Mouse (Mus musculus): ENCODE results near the gene Gimap1.

Gimap1 gene

DNA sequence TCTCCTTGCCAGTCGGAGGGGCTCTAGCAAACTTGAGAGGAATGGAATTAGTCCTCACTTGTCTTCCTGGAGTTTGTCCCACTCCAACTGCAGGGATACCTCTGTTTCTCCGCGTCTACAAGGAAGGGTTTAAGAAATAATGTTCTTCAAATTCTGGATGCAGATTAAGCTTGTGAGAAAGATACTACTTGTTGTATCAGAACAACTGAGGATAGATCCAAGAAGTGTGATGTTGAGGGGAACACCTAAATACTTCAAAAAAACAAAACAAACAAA is 864 bp downstream of the Gimap1 start:
- DNase-seq (ENCODE audit: low read depth, low spot score) = no peak

DNA sequence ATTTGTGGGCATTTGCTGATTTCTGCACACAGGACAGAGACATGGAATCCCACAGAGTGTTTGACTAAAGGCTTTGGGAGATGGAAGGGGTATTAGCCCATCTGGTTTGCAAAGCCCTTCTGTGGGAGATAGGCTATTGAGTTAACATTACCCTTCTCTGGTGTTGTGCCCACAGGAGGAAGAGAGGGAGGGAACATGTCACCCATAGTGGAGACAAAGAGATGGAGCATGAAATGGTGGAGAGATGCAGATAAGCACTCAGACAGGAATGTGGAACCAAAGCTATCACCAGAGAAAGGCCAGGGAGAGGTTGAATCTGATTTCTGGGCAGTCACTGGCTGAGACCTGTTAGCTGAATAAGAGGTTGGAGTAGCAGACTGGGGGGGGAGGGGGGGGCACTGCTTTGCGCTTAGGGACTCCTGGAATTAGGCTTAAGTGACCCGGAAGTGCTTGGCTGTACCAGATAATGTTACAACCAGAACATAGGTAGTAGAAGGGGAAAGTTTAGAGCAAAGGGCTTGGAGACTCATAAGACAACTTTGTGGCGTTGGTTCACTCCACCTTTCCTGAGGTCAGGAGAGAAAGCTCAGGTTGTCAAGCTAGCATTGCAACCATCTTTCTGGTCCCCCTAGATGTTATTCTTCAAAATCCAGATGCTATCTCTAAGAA is 1.8 kb downstream of the Gimap1 start:
- no peak for DNase-seq (ENCODE audit: low read depth, low spot score)

DNA sequence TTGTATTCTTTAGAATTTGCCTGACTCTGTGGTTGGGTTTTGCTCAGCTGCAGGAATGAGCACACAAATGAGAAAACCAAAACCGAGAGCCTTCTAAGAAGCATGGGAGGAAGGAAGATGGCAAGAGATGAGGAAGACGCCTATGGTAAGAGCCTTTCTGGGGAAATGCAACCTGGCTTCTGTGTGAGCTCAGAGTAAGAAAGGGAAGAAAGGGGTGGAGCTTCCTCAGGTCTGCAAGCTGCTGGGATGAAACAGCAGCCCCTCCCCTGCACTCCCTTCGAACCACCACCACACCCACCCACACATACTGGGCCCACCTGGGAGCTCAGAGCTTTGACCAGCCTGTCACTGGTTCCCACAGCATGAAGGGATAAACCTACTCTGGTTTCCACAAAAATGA is 2.4 kb downstream of the Gimap1 start:
- DNase-seq (ENCODE audit: low read depth, low spot score) = peak; percentile 53

DNA sequence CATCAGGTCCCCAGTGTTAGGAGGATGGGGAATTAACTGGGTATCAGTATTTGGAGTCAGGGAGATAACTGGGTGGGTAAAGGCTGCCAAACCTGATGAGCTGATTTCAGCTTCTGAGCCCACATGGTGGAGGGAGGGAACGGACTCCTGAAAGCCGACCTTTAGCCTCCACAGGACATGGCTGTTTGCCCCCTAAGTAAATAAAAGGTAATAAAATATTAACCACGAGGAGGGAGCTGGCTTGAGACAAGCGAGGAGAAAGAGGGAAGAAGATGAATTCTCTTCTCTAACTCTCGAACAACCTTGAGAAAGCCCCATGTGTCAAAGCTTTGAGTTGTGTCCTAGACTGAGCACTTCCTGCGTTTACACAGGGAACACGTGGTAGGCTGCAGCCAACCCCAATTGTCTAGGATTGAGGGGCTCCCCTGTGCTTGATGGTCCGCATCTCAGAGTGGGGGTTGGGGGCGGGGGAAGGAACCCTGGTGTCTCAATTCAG is 2.9 kb downstream of the Gimap1 start:
- DNase-seq (ENCODE audit: low read depth, low spot score) = no peak

DNA sequence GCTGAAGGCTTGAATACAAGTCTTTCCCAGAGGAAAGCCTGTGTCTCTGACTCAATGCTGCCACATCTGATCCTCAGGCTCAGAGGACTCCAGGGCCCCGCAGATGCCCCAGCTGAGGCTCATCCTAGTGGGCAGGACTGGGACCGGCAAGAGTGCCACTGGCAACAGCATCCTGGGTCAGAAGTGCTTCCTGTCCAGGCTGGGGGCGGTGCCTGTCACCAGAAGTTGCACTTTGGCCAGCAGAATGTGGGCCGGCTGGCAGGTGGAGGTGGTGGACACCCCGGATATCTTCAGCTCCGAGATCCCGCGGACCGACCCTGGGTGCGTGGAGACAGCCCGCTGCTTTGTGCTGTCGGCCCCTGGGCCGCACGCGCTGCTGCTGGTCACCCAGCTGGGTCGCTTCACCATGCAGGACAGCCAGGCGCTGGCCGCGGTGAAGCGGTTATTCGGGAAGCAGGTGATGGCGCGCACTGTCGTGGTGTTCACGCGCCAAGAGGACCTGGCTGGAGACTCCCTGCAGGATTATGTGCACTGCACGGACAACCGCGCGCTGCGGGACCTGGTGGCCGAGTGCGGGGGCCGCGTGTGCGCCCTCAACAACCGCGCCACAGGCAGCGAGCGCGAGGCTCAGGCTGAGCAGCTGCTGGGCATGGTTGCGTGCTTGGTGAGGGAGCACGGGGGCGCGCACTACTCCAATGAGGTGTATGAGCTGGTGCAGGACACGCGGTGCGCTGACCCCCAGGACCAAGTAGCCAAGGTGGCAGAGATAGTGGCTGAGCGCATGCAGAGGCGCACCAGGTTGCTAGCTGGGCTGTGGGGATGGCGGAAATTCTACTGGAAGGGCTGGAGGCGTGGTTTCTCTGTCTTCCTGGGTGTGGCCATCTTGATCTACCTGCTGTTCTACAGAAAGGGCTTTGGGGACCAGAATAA is 3.8 kb downstream of the Gimap1 start:
- peak; percentile 79 for DNase-seq (ENCODE audit: low read depth, low spot score)

DNA sequence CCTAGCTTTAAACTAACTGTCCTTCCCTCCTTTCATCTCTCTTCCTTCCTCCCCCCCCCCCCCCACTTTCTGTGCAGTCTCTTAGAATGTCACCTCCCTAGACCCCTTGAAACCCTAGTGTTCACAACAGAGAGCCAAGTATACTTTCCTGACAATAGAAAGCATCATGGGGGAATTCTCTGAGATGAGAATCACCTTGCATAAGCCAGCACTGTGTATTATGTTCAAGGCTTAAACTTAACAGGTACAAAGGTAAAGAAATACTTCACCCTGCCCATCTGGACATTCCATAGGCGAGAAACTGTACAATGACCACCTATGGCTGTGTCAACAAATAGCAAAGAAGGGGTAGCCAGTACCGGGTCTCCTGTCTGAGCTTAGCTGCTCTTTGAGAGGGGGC is 6.6 kb downstream of the Gimap1 start:
- DNase-seq (ENCODE audit: low read depth, low spot score) = no peak

DNA sequence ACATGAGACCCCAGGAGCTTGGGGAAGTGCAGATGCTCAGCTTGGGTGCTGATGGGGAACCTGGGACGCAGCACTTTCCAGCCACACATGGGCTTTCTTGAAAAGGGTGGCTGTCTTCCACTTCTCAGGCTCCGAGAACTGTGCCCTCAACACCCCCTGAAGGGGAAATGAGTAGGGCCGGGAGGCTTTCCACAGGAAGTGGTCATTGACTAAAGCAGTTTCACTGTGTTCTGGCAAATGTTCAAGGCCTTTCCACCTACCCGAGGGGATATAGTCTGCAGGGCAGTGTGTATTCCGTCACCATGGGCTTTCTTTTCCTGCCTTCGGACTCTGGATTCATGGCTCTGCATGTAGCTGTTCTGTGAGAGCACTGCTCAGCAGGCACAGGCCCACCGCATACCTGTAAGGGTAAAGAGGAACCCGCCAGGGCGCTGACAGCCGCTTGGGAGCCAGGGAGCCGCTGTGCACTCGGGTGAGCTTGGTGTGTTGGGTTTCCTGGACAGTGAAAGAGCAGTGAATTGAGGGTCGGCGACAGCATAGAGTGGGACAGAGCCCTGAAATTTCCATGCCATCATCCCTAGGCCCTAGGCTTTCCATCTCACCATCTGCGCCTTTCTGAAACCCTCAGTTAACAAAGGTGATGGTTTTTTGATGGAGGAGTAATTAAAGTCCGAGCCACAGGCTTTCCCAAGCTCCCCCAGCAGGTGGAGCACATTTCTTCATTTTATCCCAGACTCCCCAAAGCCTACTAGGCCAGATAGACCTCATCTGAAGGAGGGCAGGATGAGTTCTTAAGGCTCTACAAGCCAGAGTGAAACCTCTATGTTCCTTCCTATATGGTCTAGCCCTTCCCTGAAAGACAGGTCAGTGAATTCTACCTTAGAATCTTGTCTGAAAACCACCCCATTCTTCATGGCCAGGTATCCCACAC is 7.4 kb downstream of the Gimap1 start, which contains the start of gene Gimap5:
Gene Gimap5, plus strand, starts transcription at position 239 of the 931 bp plus-strand sequence.
- peak; percentile 64 for DNase-seq (ENCODE audit: low read depth, low spot score)

DNA sequence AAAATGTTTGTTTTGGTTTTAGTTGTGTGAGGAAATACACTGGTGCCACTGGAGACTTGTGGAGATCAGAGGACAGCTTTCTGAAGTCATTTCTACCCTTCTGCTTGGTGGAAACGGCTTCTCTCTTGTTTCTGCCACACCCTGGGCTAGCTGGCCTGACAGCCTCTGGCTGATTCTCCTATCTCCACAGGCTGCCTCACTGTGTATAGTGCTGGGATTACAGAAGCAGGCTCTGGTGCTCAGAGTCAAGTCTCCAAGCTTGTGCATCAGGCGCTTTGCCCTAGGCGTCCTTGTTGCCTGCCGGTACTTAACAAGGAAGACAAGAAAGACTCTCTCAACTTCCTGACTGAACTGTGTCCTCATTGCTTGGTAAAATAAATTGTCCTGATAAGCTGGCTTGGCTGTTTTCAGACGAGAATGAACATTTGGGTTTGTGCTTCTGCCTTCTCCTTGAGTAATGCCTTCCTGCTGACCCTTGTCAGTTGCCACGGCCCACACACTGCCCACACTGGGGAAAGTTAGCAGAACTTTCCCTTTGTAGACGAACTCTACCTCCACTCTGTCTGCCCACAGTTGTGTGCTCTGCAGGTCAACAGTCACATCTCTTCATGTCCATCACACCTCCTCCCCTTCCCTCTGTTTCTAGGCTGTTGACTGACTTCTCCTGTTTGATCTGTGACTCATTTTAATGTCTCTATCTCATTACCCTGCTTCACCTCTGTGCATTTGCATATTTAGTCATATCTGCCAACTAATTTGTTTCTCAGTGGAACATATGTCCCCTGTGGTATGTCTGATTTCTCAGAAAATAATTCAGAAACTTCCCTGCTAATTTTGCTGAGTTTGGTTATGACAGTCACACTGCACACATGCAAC is 8.5 kb downstream of the Gimap1 start:
- DNase-seq (ENCODE audit: low read depth, low spot score) = no peak

DNA sequence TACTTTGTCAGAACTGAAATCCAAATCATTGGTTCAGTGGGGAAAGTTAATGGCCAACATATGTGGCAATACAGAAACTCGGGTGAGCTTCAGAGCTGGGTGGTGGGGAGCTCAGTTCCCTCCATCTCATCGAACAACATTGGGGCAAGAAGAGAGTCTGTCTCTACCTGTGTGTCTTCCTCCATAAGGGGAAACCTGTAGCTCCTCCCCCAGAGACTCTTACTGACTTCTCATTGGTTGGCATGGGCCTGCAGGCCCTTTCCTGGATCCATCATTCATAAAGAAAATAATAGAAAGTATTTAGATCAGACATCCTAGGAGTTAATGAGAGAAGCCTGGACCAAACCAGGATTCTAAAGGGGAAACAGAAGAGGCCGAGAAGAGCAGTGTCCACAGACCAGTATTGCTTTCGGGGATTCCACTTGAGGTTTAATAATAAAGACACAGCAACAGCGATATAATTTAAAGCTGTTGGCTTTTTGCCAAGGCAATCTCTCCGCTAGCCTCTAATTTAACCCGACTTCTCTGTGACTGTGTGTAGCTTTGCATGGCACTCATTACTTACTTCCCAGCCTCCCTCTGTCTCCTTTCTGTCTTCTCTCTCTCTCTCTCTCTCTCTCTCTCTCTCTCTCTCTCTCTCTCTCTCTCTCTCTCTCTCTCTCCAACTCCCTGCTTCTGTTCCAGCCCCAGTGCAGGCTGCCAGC is 24.9 kb downstream of the Gimap1 start:
- no peak for DNase-seq (ENCODE audit: low read depth, low spot score)

DNA sequence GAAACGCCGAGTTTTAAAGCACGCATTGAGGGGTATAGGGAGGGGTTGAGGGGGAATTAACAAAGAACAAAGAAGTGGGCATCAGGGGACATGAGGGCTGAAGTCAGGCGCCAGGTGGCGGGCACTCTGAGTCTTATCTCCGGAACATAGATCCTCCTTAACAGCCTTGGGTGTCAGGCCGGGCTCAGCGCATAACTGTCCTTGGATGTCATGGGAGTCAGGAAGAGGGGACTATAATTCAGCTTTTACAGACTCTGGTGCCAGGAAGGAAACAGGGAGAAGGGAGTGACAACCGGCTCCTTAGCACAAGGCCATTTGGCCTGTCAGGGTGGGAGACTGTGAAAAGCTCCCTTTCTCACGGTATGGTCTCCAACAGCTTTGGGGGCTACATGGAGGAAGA is 25.6 kb downstream of the Gimap1 start:
- no peak for DNase-seq (ENCODE audit: low read depth, low spot score)

DNA sequence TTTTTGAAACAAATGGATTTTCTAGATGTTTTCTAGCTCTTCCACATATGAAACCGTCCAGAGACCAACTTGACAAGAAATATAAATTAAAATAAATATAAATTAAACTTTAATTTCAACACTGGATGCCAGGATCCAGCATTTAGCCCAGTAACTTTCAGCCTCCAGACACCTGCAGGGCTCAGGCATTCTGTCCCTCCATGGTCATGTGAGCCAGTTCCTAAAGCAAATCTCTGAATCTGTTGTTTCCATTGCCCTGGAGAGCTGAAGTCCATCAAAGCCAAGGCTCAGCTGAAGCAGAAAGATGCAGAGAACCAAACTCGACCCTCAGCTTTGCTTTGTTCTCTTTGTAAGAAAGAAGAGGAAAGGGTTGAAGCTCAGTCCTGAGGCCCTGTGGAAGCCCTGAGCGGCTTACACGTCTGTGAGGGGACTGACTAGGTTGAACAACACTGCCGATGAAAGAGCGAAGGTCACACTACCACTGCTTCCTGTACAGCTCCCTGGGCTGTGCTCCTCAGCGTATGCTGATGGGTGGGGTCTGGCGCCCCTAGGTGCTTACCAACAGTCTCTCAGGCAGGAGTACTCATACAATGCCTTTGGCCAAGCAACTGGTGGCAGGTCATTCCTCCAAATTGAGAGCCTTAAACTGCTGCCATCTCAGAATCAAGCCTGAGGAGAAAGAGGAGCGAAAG is 29.5 kb downstream of the Gimap1 start:
- no peak for DNase-seq (ENCODE audit: low read depth, low spot score)

DNA sequence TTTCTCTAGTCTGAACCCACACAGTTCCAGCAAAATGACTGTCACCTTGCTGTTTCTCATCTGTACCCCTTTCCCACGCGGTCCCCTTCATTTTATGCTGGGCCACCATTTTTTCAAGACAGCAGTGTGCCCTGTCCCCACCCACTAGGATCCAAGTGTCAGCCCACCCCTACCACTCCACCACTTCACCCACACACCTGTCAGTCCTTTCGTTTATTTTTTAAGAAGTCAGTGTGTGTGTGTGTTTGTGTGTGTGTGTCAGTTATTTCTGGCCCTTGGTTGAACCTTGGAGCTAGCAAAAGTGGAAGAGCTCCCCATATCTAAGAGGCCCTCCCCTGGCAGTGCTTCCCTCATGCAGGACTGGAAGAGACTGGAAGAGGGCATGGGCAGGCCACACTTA is 30.1 kb downstream of the Gimap1 start:
- no peak for DNase-seq (ENCODE audit: low read depth, low spot score)

DNA sequence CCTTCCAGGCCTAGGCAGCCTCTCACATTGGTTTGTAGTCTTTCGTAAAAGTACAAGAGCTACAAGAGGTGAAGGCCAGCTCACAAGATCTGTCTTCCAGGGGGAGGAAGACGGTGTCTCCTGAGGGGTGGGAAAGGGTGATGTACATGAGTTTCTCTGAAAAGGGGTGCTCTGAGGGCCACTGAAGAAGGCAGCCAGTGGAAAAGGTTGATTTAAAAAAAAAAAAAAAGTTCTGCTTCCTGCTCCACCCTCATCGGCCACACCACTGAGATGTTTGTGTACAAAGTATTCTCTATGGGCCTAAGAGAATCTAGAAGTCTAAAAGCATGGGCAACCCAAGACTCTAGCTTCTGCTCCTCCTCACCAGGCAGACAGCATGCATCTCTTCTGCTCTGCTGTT is 31.8 kb downstream of the Gimap1 start, which contains the start of gene Gimap3:
Gene Gimap3, minus strand, starts transcription at position 156 of the 400 bp plus-strand sequence.
- no peak for DNase-seq (ENCODE audit: low read depth, low spot score)

DNA sequence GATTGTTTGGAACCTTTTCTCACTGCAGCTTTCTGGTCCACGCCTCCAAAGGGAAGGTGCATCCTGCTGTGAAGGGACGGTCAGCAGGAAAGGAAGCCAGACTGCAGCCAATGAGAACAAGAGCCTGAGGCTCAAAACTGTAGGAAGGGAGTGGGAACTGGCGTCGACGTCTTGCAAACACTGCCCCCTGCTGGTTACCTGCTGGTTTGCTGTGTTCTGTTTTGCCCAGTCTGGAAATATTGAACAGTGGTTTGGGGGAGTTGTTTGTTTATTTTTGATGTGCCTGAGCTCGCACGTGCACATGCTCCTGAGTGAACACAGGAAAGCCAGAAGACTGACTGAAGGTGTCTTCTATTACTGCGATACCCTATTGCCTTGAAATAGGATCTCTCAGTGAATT is 33.2 kb downstream of the Gimap1 start:
- DNase-seq (ENCODE audit: low read depth, low spot score) = peak; percentile 91

DNA sequence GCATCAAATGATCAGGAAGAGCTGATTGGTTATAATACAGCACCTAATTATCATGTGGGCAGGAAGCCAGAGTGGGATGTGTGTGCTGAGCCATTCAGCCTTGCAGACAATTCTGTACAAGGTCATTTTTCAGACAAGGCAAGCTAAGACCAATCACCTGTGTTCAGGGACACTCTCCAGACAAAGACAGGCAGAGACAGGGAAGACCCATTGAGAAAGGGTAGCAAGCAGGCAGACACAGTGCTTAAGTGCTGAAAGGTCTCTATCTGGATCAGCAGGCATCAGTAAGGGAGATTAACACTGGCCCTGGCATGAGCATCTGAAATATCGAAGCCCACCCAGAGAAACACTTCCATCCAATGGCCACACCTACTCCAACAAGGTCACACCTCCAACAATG is 45.6 kb downstream of the Gimap1 start:
- DNase-seq (ENCODE audit: low read depth, low spot score) = no peak

DNA sequence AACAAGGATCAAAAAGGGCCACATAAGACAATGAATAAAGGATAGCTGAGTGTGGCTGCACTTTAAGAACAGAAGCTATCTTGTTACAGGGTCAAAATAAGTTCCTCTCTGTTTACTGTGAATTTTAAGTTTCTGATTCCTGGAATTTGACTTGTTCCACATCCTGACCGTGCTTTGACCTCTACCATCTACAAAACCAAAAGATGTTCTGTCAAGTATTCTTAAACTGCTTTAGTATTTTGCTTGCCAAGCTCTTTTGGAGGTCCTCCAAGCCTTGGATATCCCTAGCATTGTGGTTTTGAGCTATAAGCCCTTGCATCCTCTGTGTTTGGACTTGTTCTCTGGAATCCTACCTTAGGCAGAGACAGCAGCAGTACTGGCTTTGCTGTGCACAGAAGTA is 46.3 kb downstream of the Gimap1 start:
- no peak for DNase-seq (ENCODE audit: low read depth, low spot score)

DNA sequence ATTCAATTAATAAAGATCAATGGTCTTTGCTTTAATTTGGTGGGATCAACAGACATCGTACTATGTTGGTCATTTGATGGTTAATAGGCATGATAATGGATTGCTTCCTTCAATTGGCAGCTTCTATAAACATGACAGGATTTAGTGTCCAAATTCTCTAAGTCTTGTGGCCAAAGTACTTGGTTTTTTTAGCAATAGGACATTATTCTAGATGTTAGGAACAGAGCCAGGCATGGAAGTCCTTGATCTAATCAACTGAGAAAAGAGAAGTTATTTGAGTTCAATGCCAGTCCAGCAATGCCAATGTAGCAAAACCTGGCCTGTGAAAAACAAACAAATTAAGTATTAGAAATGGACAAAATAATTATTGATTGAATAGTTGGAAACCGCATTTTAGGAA is 46.7 kb downstream of the Gimap1 start:
- no peak for DNase-seq (ENCODE audit: low read depth, low spot score)

DNA sequence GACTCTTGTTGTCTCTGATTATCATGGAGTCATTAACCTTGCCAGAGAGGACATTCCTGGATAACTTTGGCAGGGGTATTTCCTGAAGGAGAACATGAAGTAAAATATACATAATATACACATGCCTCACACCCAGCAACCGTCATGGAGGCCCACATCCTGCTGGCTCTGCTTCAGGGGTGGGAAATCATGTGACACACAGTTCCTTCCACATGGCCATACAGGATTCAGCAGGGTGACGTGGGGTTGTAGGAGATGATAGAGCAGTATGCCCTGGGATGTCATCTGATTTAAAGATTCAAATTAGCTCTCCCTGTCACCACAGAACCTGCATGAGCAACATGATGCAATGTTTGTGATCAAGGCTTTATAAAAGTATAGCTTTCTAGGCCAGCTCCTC is 49.0 kb downstream of the Gimap1 start:
- DNase-seq (ENCODE audit: low read depth, low spot score) = no peak
